Mouse (Mus musculus): Measurements from ENCODE around the gene Asb8.

Gene Asb8

DNA sequence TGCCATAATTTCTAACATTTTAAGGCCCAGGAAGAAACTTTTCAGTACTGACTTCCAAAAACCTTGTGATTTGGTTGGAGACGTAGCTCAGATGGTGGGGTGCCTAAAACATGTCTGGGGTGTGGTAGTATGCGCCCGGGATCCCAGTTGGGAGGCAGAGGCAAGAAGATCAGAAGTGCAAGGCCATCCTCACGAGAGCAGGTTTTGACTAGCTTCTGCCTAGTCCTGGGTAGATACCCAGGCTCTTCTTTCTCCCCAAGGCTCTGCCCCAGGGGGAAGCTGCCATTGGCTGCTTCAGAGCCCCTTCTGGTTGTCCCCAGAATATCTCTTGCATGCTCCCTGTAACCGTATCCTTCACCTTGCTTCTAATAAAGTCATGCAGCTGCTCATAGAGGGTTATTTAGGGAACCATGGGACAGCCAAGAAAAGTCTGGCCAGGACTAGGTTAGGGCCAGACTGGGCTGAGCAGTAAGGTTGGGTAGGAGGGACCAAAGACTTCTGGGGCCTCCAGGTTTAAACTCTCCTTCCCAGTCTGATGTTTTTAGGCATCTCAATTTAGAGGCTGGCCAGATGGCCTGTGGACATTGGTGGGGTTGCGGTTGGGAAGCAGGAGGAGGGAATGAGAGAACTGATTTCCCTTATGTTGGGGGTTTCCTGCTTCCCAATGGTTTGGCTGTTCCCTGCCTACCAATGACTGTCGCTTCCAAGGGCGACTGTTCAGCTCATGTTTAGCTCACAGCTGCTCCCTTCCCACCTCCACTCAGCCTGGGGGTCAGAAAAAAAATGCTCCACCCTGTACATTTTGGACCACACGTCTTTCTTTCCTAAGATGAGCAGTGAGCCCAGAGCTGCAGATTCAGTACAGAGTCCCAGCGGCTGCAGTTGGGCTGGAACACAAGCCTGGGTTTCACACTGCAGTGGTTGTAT is 50.3 kb downstream of the Asb8 start:
- no peak for DNase-seq

DNA sequence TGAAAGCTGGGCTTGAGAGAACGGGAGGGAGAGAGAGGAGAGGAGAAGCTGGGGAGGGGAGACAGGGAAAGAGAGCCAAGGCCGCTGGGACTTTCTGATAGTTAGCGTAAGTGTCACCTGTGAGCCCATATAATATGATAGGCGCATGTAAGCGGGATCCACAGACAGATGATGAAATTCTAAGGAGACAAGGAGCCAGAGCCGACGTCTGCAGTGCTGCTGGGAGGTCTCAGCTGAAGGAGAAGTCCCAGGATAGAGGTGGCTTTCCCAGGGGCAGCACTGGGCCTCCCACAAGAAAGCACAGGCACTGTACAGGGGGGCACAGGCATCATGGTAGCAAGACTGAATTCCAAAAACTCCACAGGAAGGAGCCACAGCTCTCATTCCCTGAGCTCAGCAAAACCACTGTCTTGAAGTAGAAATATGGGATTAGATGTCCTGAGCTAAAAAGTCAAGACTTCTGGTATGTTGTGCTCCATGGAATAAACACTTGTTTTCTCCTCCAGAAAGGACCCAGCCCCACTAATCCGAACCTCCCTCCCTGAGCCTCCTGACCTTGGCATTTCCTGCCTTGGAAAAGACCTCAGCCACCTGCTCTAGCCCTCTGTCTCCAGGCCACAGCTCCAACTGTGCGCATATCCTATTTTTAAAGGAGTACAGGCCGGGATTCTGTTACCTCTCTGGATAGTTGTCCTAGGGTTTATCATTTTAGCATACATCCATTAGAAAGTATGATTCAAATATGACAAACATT is 51.1 kb downstream of the Asb8 start:
- no peak for DNase-seq

DNA sequence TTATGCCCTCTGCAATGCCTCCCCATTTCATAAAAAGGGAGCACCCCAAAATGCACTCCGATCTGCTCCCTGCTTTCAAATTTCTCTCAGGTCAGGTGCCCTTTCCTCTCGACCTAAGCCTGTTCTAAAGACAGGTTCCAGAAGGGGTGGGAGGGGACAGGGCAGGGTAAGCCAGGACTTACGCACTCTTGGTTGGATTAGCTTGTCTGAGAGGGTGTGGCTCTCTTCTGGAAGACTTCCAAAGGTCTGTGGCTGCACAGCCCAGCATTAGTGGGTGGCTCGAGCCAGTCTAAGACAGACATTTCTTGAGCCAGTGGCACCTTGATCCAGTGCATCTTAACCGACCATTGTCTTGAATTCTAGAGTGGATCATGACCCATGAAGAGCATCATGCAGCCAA is 53.6 kb downstream of the Asb8 start:
- DNase-seq, result peak; percentile 14

DNA sequence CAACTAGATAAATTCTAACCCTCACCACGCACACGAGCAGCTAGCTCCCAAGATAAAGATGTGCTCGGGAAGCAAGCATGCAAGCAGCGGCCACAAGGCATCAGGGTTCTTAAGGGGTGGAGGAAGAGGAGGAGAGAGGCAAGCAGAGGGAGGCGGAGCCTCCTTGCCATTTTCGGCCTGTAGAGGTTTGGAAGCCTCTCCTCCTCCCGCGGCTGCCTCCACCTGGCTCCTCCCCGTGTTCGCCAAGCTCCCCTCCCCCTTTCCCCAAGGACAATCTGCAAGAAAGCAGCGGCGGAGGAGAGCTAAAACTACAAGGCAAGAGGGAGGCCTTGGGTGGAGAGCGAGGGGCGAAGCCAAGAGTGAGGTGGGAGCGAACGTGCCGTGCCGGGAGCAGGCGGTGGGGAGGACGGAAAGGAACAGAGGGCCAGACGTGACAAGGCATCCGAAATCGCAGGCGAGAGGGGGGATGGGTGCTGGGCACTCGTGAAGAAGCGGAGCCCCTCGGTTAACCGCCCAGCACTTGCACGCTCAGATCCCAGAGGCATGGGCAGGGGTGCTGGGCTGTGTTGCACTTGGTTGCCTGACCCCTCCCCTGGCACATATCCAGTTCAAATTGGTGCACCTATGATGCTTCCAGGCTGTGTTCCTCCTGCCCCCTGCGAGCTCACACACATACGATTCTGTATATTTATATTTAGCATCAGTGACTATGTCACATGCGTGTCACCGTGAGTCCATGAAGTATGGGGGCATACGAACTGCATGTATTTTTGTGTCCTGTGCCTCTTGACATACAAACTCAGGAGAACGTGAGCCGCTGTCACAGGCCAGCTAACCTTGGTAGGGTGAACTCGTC is 56.9 kb downstream of the Asb8 start:
- peak; percentile 90 for DNase-seq

DNA sequence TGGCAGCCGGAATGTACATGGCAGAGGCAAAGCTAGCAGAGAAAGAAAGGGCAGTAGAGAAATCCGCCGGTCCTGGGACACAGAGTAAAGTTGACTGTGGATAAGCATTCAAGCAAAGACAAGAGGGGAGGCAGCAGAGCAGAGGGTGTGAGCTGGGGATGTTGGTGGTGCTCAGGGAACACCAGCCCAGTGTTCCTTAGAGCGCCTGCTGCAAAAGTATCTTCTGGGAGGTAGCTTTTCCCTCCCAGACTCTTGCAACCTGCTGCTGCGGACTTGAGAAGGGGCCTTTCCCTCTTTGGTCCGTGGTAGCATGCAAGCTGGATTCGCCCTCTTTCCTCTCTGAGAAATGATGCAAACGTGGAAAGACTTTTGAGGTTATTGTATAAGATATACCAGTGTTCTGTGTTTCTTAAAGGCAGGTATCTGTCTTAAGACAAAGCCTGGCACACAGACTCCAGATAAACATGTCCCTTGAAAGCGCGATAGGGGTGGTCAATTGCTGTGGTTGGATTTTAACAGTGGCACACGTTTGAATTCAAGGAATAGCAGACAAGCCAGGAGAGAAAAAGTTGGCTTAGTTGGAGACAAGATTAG is 57.6 kb downstream of the Asb8 start:
- DNase-seq, result no peak

DNA sequence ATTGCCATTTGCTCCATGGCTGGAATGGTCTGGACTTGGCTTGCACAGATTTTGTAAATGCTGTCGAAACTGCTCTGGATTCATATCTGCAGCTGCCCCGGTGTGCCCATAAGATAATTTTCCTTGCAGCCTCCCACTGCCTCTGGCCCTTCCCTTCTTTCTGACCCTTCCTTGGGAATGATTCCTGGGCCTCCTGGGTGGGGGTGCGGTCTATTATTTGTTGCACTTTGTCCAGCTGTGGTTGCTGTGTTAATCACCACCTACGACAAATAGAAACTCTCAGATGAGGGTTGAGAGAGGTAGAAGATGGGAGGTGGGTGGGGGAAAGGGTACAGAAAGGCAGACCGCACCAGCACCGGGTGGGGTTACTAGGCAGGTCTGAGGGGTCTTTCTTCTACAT is 58.2 kb downstream of the Asb8 start:
- no peak for DNase-seq

DNA sequence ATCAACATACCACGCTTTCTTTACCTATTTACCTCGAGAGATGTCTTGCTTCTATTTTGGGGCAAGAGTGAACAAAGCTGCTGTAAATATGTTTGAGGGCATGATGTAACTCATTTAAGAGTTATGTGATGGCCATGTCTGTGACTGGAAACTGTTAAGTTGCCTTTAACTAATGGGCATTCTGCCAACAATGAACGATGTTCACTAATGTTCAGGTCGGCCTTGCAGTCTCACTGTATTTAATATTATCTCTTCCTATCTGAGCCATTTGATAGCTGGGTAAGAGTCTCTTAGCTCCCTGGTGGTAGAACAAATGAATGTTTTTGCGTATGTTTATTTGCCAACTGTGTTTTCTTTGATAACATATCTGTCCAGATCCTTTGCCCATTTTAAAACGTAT is 58.9 kb downstream of the Asb8 start:
- no peak for DNase-seq

DNA sequence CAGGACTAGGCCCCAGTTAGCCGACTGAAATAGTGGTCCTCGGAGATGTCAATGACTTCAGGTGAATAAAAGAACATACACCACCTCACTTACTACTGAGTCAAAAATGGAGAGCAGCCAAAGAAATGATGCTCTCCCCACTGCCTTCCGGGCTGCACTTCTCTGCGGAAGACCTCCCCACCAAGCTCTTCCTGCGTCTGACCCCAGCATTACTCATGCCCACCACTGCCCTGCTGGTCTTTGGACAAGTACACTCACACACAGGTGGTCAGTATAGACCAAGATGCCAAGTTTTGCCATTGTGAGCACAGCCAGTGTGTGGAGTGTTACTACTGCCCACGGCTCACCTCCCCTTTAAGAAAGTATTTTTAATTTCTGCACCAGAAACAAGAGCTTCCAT is 63.0 kb downstream of the Asb8 start:
- DNase-seq, result no peak

DNA sequence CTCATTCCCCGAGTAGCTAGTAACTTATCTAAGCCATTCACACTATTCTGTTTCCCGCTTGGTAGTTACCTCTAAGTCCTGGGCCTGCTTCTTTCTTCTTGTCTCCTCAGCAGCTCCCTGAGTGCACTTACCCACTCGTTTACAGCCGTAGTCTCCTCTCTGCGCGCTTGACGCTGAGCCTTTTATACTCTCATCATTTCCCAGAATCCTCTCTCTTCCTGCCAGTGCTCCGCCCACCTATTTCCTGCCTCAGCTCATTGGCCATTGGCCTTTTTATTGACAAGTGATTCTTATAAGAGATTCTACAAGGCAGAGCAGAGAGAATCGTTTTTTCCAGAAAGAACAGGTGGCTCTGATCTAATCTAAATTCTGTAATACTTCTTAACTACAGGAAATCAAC is 66.9 kb downstream of the Asb8 start:
- no peak for DNase-seq

DNA sequence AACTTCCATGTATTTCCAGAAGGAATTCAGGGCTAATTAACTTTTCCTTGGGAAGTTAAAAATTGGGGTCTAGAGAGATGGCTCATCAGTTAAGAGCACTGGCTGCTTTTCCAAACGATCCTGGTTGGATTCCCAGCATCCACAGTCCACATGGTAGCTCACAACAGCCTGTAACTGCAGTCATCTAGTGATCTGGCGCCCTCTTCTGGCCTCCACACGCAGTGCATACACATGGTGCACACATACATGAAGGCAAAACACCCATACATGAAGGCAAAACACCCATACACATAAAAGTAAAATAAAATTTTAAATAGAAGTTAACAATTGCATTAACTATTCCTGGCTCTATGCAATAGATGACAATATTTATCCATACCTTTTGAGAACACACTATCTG is 68.5 kb downstream of the Asb8 start:
- DNase-seq, result no peak

DNA sequence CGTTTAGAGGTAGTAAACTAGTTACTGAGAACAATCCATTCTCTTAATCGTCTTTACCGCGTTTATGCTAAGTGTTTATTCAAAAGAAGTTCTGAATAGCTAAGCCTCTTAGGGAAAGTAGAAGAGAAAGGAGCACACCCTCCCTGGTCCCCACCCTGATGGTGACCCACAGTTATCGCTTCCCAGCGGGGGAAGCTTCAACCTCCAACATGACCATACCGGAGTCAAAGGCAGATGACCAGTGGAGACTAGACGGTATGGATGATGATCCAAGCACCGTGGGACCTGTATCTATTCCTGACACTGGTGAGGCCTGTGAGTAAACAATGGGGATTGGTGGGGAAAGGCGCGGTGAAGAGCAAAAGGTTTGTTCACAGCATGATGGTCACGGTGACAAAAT is 70.5 kb downstream of the Asb8 start:
- no peak for DNase-seq

DNA sequence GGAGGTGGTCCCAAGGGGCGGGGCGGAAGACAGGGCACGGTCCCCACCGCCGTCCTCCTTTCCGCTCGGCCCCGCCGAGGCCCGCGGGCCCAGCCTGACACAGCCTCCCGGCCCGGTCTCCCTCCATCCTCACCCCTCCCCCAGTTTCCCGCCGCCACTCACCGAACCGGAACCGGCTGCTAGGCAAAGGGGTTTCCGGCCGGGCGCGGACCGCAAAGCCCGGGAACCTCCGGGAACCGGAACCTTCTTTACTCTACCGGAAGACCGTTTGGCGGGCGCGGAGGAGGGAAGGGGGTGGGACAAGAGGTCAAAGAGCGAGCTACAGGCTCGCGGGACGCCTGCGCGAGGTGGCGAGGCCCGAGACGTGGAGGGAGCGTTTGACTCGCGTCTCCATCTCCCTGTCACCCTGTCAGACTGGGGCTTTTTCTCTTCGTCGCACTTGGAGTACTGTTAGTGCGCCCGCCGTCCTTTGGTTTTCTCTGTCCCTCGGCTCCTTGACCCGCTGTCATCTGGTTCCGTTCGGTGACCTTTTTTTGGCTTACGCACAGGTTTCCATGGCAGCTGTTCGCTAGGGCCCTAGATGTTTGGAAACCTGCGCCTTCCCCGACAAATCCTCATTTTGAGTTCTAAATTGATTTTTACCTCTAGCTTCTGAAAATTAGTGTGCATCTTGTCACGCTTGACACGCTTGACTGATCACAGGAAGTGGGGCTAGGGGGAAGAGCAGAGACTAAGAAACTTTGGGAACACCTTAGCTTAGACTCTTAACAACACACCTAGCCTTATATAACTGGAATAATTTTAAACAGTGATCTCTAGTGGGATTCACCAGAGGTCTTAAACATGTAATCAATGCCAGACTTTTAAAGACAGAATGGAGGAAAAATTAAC is 72.1 kb downstream of the Asb8 start, which contains the start of gene Senp1:
TSS of gene Senp1 (minus strand) at position 624 of the 891 bp plus-strand sequence.
- DNase-seq, result peak; percentile 93

DNA sequence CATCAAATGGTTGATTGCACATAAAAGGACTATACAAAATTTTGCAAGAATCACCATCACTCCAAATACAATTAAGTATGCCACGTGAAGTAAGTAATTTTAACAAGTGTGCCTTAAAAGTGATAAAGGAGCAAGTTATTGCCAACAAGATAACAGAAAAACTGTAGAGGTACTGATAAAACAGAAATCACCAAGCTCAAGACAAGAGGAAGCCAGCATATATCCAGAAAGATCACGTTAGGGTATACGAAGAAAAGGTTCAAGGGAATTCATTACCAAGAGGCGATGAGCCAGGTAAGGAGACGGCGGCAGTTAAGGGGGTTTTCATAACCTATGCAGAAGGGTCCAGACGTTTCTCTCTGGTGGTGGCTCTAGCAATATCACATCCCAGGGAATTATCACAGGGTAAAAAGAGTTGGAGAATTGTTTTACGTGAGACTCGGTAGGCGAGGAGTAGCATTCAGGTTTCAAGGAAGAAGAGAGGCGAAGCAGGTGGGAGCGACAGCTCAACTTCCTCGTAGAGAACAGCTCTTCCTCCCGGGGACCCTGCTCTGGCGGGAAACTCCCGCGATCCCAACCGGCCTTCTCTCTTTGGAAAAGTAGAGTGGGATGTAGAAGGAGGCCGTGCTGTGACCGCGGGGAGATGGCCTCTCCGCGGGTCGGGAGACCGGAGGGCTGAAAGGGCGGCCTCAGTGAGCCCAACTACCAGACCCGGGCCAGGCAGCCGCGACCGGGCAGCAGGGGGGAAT is 72.9 kb downstream of the Asb8 start, which contains the start of gene Pfkm:
TSS of gene Pfkm (plus strand) at position 218 of the 749 bp plus-strand sequence.
- DNase-seq, result no peak

DNA sequence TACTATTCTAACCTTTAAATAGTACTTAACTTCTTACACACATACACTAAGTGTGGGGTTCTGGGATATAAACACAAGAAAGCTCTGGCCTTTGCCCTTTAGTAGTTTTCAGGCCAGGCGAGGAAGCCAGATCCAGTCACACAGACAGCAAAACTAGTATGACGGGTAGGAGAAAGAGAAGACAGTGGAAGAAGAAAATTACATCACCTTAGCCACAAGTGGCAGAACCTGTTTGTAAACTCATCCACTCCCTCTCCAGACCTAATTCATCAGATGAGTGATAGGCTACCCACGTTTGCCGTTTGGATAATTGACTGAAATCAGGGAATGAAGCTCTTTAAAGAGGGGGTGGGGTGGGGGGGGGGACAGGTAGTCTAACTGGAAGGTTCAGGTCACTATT is 73.6 kb downstream of the Asb8 start:
- DNase-seq, result no peak

DNA sequence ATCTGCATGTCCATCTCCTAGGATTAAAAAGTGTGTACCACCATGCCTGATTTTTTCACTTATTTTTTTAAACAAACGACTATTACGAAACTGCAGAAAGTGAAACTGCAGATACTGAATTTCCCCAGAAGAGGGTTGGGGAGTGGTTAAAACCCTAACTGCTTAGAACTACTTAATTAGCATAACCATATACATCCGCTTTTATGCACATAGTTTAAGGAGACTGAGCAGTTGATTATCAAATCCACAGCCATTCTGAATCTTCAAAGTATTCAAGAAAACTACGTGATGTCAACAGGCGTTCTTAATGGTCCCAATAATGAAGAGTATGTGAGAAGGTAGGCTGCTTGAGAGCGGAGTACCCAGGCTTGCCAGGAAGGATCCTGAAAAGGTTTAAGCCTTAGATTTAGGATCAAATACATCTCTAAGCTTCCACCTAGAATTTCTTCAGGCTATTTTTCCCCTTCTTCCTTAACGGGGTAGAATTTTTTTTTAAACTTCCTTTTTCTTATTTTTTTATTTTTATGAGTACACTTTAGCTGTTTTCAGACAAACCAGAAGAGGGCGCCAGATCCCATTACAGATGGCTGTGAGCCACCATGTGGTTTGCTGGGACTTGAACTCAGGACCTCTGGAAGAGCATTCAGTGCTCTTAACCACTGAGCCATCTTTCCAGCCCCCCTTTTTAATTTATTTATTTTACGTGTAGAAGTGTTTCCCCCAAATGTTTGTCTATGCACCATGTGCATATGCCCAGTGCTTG is 75.8 kb downstream of the Asb8 start:
- peak; percentile 69 for DNase-seq

DNA sequence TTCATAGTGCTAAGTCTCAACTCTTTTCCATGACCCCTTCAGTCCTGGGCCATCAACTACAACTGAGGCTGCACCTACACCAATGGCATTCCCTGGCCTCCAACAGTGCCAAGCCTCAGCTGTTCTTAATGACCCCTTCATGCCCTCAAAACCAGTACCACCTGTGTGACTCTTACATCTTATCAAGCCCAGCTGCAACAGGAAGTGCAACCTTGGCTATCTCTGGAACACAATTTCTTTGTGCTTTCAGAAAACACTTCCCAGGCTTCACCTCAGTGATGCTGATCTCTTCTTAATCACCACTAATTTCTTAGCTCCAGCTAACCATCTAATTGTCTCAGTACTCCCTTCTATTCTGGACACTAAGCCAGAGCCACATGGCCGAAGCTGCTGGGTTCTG is 76.5 kb downstream of the Asb8 start:
- no peak for DNase-seq

All from lung, postnatal 36 days (tissue).